Mouse (Mus musculus): ENCODE measurements at regions not wholly inside any gene's neighbourhood (a gene's known extent, or its start where the extent isn't known, plus 50 kb on each side); places are given as distances from the start of the nearest gene placed in this dataset.

DNA sequence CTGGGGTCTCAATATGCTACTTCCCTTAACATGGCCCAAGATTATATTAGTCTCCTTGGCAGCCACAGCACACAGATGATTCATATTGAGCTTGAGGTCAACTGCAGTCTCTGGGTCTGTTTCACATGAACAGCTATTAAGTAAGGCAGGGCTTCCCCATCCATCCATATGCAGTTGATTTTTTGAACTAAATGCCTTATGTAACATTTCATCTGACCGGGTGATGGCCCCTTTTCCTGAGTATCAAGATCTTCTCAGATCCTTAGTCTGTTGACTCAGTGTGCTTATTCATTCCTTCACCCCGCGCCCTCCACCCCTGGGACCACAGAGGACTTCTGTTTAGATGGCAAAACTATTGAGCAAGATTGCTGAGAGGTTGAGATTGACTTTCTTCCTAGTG lies 202.7 kb downstream of the Cyp26b1 start:
- no peaks in the 10 kb centered on the region for H3K36me3 ChIP-seq (ENCODE audit: control insufficient read depth in 1 of 2, insufficient read depth in 2 of 2, low read length in 2 of 2)
- no peak overlapping the region for H3K27ac ChIP-seq (ENCODE audit: control insufficient read depth, low read depth, low read length)
- no peaks in the 10 kb centered on the region for H3K9me3 ChIP-seq (replicated peaks; ENCODE audit: insufficient read depth, low read length)
- no peak for TF ChIP-seq CHD1 (IDR thresholded peaks at IDR 0.05; ENCODE audit: low read depth, low read length)
- TF ChIP-seq NELFE (IDR thresholded peaks at IDR 0.05; ENCODE audit: low read depth, low read length) = no peak
- TF ChIP-seq GATA1 (IDR thresholded peaks at IDR 0.05; ENCODE audit: low read depth, low read length) = no peak
- TF ChIP-seq MAFK (IDR thresholded peaks at IDR 0.05; ENCODE audit: borderline replicate concordance, low read depth, low read length) = no peak
- TF ChIP-seq HCFC1 (IDR thresholded peaks at IDR 0.05; ENCODE audit: low read depth, low read length) = no peak
- TF ChIP-seq MAX (IDR thresholded peaks at IDR 0.05; ENCODE audit: low read length) = no peak
- TF ChIP-seq ZKSCAN1 (IDR thresholded peaks at IDR 0.05; ENCODE audit: low read depth, low read length) = no peak
- TF ChIP-seq POLR2AphosphoS2 (IDR thresholded peaks at IDR 0.05; ENCODE audit: low read length) = no peak
- no peak for TF ChIP-seq GABPA (IDR thresholded peaks at IDR 0.05; ENCODE audit: low read depth, low read length)
- no peak for TF ChIP-seq JUND (IDR thresholded peaks at IDR 0.05; ENCODE audit: low read depth, low read length)
- TF ChIP-seq RCOR1 (IDR thresholded peaks at IDR 0.05; ENCODE audit: low read depth, low read length) = no peak
- no peak for TF ChIP-seq TBP (IDR thresholded peaks at IDR 0.05; ENCODE audit: low read depth, low read length)
- H3K4me3 ChIP-seq (ENCODE audit: control insufficient read depth in 1 of 2, insufficient read depth in 1 of 2, low read depth in 2 of 2, low read length in 2 of 2) = no peak overlapping the region
- DNase-seq (ENCODE audit: low read depth, low spot score) = no peak
- peaks cover 0 to 11% of the 10 kb centered on the region in 2 experiments; a peak in 2 of 4 replicates for H3K4me1 ChIP-seq (ENCODE audit: control insufficient read depth in 1 of 2, insufficient read depth in 2 of 2, low read length in 2 of 2)
- no peak overlapping the region for H3K9ac ChIP-seq (ENCODE audit: control insufficient read depth, low read depth, low read length, poor library complexity, severe bottlenecking)
- H3K79me2 ChIP-seq (ENCODE audit: control insufficient read depth, insufficient read depth, low read length, poor library complexity) = no peaks in the 10 kb centered on the region
- no peaks in the 10 kb centered on the region for H3K27me3 ChIP-seq (ENCODE audit: control insufficient read depth in 1 of 2, insufficient read depth in 2 of 2, low read length in 2 of 2)

GRCm38 (mm10) chr6:84385696-84386095 lies 208.0 kb downstream of the Cyp26b1 start:
- Histone ChIP-seq H3K36me3 (ENCODE audit: control insufficient read depth in 1 of 2, insufficient read depth in 2 of 2, low read length in 2 of 2) (no peaks in the 10 kb centered on the region), H3K4me1 (ENCODE audit: control insufficient read depth in 1 of 2, insufficient read depth in 2 of 2, low read length in 2 of 2) (no peaks in the 10 kb centered on the region), H3K27me3 (ENCODE audit: control insufficient read depth in 1 of 2, insufficient read depth in 2 of 2, low read length in 2 of 2) (no peaks in the 10 kb centered on the region), H3K27ac (ENCODE audit: control insufficient read depth, low read depth, low read length) (no peak overlapping the region), H3K9ac (ENCODE audit: control insufficient read depth, low read depth, low read length, poor library complexity, severe bottlenecking) (no peak overlapping the region), H3K9me3 (replicated peaks; ENCODE audit: insufficient read depth, low read length) (no peaks in the 10 kb centered on the region), H3K79me2 (ENCODE audit: control insufficient read depth, insufficient read depth, low read length, poor library complexity) (no peaks in the 10 kb centered on the region), H3K4me3 (ENCODE audit: control insufficient read depth in 1 of 2, insufficient read depth in 1 of 2, low read depth in 2 of 2, low read length in 2 of 2) (no peak overlapping the region)
- TF ChIP-seq NRF1 (IDR thresholded peaks at IDR 0.05; ENCODE audit: insufficient read depth, low read depth, low read length, poor library complexity, severe bottlenecking) (no peak), ELF1 (IDR thresholded peaks at IDR 0.05; ENCODE audit: low read depth, low read length) (no peak), MYB (IDR thresholded peaks at IDR 0.05; ENCODE audit: low read depth, low read length) (no peak), RCOR1 (IDR thresholded peaks at IDR 0.05; ENCODE audit: low read depth, low read length) (no peak), GATA1 (IDR thresholded peaks at IDR 0.05; ENCODE audit: low read depth, low read length) (no peak), TCF12 (IDR thresholded peaks at IDR 0.05; ENCODE audit: low read depth, low read length) (no peak), CHD1 (IDR thresholded peaks at IDR 0.05; ENCODE audit: low read depth, low read length) (no peak), EP300 (IDR thresholded peaks at IDR 0.05; ENCODE audit: low read depth in 1 of 2, low read length in 2 of 2) (no peak), MAX (IDR thresholded peaks at IDR 0.05; ENCODE audit: low read length) (no peak), SMC3 (IDR thresholded peaks at IDR 0.05; ENCODE audit: low read depth, low read length) (no peak), CTCF (IDR thresholded peaks at IDR 0.05 in 2 of 3, conservative IDR thresholded peaks at IDR 0.05 in 1 of 3; ENCODE audit: control insufficient read depth in 1 of 3, insufficient read depth in 1 of 3, low read depth in 2 of 3, low read length in 3 of 3, poor library complexity in 1 of 3, severe bottlenecking in 1 of 3) (no peak), KAT2A (conservative IDR thresholded peaks at IDR 0.05; ENCODE audit: low read depth, low read length) (no peak), JUND (IDR thresholded peaks at IDR 0.05; ENCODE audit: low read depth, low read length) (no peak)
- peak; percentile 12 for DNase-seq (ENCODE audit: low read depth, low spot score)
